Mouse (Mus musculus) left cerebral cortex, adult 18-20 months (tissue): ENCODE measurements around the gene Fxr1. TPM values are rescaled to one million over a fixed set of nuclear protein-coding genes. Genes with fewer than 3 reads are reported as not detected.
"Not testable (repeated sequence)": the region's sequence is repeated elsewhere in the genome, so short reads cannot be mapped to it uniquely, and the experiment has no call there.

ENCODE experiments used
- DNase-seq, 2 experiments: peaks; one replicate each; pipeline ENCODE4 v3.0.0; 2021 to 2022; ENCODE audit warnings: low spot score in 2 of 2, mixed read lengths in 1 of 2
- long read RNA-seq, 2 experiments: library from polyadenylated mRNA; stranded (forward); transcript quantifications; one replicate each; pipeline ENCODE4 v2.0.0; 2021
- total RNA-seq, 2 experiments: library from RNA; stranded (reverse); gene quantifications; 2 replicates each; pipeline ENCODE4 v1.2.3; 2021

The Fxr1 gene
- 10 to 100 TPM; 77.5 to 79.6 TPM for total RNA-seq
- long read RNA-seq, experiment 1, transcript Fxr1-204 (17 exons, 2,129 nt) = major isoform, 5 of 23 reads
- long read RNA-seq, experiment 1, partial matches to known transcripts = 3 of 23 reads
- long read RNA-seq, experiment 1, other reads (novel, unspliced or antisense) = 9 of 23 reads
- long read RNA-seq, experiment 2, partial matches to known transcripts = 2 of 10 reads
- long read RNA-seq, experiment 2, other reads (novel, unspliced or antisense) = 2 of 10 reads

DNA sequence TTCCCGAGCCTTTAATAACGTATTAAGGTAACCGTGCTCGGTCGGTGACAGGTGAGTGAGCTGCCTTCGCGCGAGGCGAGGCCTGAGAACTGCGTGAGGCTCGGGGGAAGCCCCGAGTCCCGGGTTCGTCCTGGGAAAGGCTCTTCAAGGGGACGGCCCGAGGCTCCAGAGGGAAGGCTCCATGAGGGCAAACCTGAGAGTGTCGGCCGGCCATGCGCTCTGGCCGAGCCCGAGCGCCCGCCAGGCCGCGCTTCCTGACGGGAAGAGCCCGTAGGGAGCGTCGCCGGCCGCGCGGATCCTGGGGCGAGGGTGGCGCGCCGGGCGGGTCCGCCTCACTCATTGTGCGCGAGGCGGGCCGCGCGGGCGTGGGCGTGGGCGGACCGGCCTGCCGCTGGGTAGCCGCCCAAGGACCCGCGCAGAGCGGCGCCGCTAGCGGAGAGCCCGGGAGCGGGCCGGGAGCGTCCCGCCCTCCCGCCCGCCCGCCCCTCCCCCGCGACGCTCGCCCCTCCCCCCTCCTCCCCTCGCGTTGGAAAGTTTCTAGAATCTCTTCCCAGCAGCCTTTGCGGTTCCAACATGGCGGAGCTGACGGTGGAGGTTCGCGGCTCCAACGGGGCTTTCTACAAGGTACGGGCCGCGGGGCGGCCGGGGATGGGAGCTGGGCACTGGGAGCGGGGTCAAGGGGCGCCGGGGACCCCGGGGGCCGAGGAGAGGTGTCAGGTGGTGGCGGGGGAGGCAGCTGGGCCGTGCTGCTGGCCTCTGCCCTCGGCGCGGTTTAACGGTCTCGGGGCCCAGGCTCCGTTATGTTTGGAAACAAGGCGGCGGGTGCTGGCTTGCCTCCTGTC, at the start of gene Fxr1:
TSS of gene Fxr1 (plus strand) at position 404 of the 842 bp plus-strand sequence.
- peak; percentile 82 to 84 for DNase-seq

DNA sequence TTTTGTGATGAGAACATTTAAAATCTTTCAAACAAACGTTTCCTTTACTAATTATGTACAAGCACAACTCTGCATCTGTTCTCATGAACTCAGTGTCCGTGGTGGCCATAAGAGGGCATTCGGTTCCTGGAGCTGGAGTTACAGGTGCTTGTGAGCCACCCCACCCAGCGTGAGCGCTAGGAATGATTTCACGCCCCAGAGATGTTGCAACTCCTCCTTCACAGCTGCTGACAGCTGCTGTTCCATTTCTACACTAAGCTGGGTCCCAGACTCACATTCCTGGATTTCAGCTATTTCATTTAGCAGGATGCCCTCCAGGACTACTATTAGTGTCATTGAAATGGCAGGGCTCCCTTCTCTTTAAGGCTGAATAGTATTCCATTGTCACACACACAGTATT, 40.3 kb upstream of the Fxr1 start:
- no peak for DNase-seq

DNA sequence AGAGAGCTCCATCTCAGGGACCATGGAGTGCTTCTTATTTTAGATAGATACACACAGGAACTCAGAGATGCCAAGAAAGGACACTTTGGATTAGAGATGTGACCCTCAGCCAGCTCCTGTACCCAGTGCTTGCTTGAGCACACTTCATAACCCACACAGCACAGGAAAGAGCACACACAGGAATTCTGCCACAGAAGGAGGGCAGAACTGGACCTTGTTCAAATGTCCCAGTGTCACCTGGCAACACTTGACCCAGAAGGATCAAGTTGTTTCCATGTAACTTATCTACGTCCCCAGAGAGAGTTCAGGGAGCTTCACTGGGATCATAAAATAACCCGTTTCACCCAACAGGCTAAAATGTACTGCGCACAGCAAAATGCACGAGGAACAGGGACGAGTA, 37.0 kb upstream of the Fxr1 start:
- DNase-seq = no peak

DNA sequence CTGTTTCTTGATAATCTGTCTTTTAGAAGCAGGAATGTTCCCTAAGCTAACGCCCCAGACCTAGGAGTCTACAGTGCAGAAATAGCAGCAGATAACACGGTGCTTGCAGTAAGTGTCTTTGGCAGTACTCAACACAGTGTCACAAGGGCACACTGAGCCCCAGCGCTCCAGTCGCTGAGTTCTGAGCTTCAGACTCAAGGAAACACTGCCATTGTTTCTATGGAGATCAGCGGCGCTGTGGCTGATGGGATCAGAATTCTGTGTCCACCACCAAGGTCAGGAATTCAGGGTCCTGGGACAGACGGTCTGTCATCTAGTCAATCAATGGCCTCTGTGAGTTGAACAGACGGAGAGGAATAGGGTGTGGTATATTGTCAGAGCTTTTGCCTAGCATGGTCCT, 30.4 kb upstream of the Fxr1 start:
- DNase-seq = no peak

DNA sequence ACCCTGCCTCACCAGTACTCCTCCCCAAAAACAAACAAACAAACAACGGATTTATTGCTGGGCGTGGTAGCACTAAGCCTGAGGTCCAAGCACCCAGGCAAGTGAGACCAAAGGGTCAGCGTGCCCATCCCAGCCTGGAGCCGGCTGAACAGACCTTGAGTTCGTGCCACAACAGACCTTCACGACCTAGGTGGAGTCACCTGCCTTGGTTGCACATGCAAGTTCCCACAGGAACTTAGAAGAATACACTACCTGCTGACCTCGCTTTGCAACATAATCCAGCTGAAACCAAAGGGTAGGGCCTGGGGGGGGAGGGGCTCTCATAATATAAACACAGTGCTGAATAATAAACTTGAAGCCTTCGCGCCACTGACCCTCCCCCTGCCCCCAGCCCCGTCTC, 29.3 kb upstream of the Fxr1 start:
- no peak for DNase-seq

DNA sequence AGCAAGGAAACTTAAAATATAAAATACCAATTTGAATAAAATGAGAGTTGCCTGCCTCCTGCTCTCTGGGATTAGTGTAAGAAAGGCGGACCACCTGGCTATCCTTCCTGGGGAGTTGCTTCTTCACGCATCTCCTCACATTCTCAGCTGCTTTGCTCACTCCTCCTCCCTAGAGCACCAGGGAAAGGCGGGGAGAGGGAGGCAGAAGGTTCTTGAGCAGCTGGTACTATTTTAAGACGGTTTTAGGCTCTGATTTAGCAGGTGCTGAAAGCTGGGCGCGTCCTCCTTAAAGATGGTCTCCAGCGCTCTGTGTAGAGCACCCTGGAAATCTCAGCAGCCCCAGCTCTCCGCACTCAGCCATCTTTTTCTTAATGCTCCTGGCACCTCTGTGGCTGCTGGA, 28.8 kb upstream of the Fxr1 start:
- no peak for DNase-seq

DNA sequence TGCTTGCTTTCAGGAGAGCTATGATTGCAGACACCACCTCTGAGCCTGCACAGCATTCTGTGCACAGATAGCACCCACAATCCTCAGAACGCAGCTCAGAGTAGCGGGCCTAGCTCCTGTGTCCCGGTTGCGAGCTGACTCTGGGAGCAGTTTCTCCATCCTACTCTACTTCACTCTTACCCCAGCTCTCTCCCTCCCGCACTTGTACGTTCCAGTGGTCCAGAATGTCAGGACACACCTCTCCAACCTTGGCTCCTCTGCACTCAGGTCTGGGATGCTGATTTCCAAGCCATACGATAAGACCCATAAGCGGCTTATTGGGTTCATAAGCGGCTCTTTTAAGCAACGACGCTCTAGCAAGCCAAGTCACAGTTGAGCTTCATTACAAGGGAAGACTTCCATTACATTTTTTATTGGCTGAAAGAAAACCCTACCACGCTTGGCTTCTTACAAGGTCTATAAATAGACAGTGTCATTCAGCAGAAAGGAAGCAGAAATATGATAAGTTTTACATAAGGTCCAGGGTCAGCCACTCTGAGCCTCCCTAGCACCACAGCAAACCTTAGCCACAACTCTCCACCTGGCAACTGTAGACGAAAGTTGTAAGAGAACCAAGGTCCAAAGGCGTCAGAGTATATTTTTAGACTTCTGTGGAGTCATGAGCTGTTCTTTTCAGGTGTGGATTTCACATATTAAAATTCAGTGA, 26.2 kb upstream of the Fxr1 start:
- no peak for DNase-seq

DNA sequence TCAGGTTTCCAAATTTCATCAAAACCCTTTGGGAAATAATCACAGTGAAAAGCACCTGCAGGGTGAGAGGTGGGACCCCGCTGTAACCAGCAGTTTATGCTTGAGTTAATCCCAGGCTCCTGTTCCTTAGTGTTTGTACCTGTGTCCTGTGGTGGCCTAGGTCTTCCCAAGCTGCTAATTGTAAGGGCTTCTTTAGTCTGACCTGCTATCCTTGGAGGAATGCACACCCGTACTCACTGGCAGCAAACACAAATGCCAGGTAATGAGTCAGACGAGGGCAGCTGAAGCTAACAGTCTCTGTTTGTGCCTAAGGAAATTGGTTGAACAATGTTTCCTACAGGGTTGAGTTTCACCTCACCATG, 25.6 kb upstream of the Fxr1 start:
- no peak for DNase-seq

DNA sequence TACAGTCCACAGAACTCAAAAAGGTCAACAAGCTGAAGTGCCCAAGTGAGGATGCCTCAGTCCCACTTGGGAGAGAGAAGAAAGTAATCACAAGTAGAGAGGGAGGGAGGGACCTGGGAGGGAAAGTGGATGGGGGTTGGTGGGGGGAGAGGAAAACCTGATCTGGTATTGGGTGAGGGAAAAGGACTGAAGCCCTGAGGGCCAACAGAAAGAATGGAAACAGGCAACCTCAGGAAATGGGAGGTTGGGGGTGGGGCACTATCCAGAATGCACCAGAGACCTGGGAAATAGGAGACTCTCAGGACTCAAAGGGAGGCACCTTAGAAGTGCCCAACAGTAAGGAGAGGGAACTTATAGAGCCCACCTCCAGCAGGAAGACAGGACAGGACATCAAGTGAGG, 18.1 kb upstream of the Fxr1 start:
- DNase-seq = not testable (repeated sequence)

DNA sequence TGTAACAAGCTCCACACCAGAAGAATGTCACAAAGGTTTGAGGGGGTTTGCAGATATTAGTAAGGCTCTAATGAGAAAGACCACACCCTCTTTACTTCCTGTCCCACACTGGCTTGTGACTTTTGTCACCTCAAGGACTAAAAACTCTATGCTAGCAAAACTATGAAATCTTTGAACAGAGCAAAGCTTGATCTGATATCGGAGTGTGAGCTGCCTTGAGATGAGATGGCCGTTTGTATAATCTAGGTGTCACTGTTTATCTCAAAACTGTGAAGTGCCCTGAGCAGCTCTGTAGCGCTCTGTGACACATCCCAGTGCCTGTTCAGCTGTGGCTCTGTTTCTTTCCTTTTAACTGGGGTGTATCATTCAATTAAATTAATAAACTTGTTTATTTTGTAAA, 15.9 kb upstream of the Fxr1 start:
- no peak for DNase-seq

DNA sequence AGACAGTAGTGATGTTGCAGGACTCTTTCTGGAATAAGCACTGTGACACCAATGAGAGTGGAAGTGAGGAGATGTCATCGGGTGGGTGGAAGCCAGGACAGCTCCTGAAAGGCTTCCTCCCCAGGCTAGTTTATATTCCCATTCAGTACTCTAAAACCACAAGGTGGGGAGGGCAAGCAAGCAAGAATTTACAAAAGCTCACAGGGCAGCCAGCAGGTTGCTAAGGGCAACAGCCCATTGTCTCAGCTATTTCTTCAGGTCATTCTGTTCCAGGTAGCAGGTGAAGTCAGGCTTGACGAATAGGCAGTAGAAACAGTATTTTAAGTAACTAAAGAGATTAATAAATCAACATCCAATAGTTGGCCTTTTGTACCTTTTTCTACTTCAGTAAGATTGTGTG, 13.4 kb upstream of the Fxr1 start:
- no peak for DNase-seq

DNA sequence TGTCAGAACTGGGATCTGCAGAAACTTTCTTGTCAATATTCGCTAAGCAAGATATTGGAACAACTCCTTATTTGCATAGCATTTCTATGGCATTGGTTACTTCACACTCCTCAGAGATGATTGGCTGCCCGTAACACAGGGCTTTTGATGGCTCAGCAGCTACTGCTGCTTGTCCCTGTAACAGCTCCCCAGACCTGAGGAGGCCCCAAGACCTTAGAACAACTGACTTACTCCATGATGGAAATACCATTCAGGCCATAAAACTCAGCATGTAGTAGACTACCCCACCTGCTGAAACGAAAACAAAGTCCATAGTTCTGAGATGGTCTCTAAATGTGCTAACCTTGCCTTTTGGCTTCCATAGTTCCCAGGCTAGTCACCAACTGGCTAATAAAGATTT, 12.9 kb upstream of the Fxr1 start:
- no peak for DNase-seq

DNA sequence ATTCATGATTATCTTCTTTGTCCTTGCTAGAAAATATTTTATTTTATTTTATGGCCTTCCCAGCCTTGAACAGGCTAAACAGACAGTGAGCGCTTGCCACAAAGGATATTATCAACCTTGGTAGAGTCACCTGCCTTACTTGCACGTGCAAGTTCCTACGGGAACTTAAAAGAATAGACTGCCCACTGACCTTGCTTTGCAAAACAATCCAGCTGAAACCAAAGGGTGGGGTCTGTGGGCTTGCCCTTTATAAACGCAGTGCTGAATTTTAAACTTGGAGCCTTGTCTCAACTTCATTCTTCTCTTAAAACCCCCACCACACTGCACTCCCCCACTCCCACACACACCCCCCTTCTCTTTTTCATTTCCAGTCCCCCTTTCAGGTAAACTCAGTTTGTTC, 12.1 kb upstream of the Fxr1 start:
- DNase-seq = no peak

DNA sequence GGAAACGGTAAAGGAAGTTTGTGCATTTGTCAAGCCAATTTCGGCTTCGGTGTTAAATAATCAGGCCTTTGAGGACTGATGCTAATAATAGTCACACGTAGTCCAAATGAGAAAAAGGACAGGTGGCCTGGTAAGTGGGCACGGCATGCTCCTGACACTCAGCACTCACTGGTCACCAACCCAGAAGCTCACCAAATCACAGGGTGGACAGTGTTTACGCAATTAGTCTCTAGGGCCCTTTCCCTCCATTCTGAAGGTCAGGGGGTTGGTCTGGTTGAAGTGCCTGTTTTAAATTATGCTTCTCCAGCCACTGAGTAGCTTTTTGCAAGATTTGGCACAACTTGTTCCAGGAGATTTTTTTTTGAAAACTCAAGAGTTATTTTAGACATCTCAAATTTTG, 11.6 kb upstream of the Fxr1 start:
- DNase-seq = no peak

DNA sequence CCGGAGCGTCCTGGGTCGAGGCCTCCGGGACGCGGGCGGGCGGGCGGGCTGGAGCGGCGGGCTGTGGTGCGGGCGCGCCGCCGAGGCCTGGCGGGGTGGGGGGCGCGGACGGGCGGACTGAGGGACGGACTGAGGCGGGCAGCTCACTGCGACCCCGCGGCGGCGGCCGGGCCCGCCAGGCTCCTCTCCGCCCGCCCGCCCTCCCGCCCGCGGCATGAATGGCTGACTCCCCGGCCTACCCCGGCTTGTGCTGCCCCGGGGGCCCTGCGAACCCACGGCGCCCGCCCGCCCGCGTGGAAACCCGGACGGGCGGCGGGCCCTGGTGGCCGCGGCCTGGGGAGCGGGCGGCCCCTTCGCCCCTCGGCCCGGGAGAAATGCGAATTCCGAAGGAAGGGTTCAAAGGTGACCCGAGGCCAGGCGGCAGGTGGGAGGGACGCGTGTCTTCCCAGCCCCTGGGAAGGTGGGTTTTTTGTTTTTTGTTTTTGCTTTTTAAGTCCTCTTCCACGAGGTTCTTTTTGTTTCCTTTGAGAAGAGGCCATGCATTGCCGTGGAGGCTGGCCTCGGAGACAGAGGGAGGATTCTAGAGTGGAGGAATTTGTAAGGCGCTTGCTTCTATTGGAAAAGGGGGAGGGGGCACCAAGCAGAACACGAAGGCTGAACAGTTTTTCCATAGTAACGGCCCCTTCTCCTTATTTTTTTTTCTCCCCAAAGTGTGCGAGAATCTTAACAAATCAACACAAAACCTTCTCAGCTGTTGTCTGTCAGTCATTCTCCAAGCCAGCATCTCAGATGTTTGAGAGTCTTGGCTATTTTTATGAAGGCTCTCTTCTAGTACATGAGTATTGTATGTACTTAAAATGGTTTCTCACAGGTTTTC, 877 bp downstream of the Fxr1 start:
- peak; percentile 2 to 6 for DNase-seq

DNA sequence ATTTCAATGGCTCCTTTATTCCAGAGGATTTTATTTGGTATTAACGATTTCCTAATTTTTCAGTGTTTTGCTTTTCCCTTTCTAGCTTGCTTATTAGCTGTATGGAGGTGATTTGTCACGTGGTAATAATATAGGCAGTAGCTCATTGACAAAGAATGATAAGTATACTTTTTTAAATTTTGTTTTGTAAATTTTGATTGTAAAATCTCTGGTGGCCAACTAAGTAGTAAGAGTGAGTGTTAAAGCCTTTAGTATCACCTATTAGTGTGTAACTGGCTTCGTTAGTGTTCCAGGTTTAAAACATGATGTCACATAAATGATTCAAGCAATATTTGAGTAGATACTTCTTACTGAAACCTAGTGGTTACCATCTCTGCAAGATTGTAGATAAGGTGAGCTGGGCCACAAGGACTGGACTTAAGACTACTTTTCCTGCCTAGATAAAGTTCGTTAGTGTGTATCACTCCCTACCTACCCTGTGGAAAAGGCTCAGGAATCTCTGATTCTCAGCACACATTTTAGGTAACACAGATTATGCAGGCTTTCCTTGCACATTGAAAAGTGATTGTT, 1.6 kb downstream of the Fxr1 start:
- DNase-seq = no peak

DNA sequence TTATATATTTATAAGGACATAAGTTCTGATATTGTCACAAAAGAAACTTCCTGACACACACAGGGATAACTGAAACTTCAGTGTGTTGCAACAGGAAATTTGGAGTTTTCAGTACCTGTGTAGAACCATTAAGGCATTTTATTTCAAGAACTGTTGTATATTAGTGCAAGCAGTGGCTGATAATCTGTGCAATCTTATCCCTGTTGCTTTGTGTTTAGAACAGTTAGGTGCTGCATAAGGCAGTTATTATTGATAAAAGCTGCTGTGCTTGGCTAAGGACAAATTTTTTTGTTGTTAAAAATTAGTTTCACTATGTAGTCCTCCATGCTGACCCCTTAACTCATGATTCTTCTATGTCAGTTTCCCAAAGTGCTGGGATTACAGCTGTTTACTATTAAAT, 9.2 kb downstream of the Fxr1 start:
- no peak for DNase-seq

DNA sequence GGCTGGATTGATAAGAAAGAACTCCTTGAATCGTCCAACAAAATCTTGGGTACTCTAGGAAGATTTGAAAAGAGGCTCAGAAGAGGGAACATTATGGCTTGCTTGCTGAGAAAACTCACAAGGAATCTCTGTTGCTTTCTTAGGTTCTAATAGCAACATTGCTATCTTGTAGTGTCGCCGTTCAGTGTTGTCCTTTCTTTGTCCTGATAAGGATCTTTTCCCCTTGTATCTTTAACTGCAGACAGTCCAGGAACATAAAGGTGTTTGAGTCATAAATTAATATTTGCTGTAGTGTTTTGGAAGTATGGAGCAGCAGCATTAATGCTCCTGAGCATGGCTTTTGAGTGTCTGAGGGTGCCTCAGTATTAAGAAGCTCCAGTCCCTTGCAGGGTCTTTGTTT, 10.9 kb downstream of the Fxr1 start:
- DNase-seq = no peak

DNA sequence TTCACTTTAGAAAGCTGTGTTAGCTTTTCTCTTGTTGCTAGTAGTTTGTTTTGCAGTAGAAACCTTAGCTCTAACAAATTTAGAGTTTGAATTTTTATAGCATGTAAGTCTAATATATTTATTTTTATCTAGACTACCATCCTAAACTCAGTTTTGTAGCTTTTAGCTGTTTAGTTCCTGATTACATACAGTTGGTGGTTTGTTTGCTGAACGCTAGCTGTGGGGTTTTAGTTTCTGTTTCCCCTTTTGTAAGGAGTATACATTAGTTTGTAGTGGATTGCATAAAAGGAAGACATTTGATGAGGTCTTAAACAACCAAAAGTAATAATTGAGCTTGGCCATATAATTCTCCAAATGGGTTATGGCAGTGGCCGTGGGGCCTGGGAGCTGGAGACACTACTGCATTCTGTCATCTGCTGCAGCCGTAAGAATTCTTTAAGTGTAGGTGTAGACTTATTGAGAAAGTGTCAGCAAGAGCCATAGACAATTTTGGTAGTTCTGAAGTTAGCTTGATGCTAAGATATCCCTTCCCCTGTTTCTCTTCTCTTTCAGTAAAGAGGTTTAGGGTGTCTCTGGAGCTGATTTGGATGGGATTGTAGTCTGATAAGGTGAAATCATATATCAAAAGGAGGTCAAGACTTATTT, 14.1 kb downstream of the Fxr1 start:
- DNase-seq = no peak

DNA sequence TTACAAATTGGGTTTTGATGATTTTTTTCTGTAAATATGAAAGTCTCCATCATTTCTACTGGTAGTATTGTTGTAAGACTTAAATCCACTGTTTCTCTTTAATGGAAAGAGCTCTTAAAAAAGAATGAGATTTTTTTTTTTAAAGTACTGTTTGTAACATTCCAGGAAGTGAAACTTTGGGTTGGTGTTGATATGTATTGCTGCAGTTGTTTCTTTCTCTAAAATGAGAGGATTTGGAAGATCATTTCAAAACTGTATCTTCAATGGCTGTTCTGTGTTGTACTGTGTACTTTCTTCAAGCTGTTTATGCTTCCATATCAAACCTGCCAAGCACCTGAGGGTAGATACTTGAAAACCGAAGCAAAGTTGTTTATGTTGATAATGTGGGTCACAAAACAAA, 15.1 kb downstream of the Fxr1 start:
- DNase-seq = no peak

DNA sequence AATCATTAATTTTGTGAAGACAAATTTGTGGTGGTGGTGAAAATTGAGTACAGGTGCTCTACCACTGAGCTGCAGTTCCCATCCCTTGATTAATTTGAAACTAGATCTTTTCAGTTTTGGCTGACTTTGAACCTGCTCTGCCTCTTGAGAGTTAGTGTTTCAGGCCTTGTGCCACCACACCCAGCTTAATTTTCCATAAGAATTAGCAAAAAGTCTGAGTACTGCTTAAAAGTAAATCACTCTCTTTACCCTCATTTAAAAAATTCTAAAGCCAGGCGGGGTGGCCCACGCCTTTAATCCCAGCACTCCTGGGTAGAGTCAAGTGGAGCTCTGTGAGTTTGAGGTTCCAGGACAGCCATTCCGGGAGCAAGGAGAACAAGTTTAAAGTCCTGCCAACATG, 16.0 kb downstream of the Fxr1 start:
- no peak for DNase-seq
